Mouse (Mus musculus) kidney, embryonic 14.5 days (tissue): ENCODE measurements around the gene Lamtor1. TPM values are rescaled to one million over a fixed set of nuclear protein-coding genes. Genes with fewer than 3 reads are reported as not detected.
"Not testable (repeated sequence)": the region's sequence is repeated elsewhere in the genome, so short reads cannot be mapped to it uniquely, and the experiment has no call there.

Source experiments
- ATAC-seq: fragments of 200-750 bp; cut with Nextera tagmentation; 2 replicates; pipeline ENCODE4 v1.8.0; 2017; ENCODE audit warnings: moderate number of reproducible peaks, mild to moderate bottlenecking, moderate TSS enrichment, moderate library complexity; ENCODE audit not compliant: low FRiP score, low TSS enrichment
- H3K27ac ChIP-seq: fragments of 300-500 bp; sonication (generic); 2 replicates; pipeline ENCODE4 v1.5.1; 2014; ENCODE audit warnings: low read depth, mild to moderate bottlenecking, low read length, moderate library complexity, mixed read lengths
- H3K27me3 ChIP-seq: fragments of 300-500 bp; sonication (generic); 2 replicates; pipeline ENCODE4 v1.6.1; 2014; ENCODE audit warnings: mild to moderate bottlenecking, low read length; ENCODE audit not compliant: control insufficient read depth, insufficient read depth
- H3K36me3 ChIP-seq: fragments of 300-500 bp; sonication (generic); 2 replicates; pipeline ENCODE4 v1.6.1; 2014; ENCODE audit warnings: low read length, mixed read lengths; ENCODE audit not compliant: control insufficient read depth, insufficient read depth
- H3K4me1 ChIP-seq: fragments of 300-500 bp; sonication (generic); 2 replicates; pipeline ENCODE4 v1.6.1; 2014; ENCODE audit warnings: low read length, mixed read lengths; ENCODE audit not compliant: control insufficient read depth, insufficient read depth
- H3K4me2 ChIP-seq: fragments of 300-500 bp; sonication (generic); replicated peaks from 2 replicates; pipeline ENCODE4 v1.6.1; 2014; ENCODE audit warnings: low read depth, mild to moderate bottlenecking, low read length
- H3K4me3 ChIP-seq: fragments of 300-500 bp; sonication (generic); 2 replicates; pipeline ENCODE4 v1.5.1; 2014; ENCODE audit warnings: mild to moderate bottlenecking, low read length
- H3K9ac ChIP-seq: fragments of 300-500 bp; sonication (generic); 2 replicates; pipeline ENCODE4 v1.6.1; 2014; ENCODE audit warnings: low read depth, mild to moderate bottlenecking, low read length, moderate library complexity
- H3K9me3 ChIP-seq: fragments of 300-500 bp; sonication (generic); 2 replicates; pipeline ENCODE4 v1.6.1; 2016; ENCODE audit warnings: low read length; ENCODE audit not compliant: control insufficient read depth
- WGBS: fragments of 180-500 bp; shearing (Covaris S2); extraction: QIAGEN DNeasy Blood & Tissue Kit; methylation state at CpG from one replicate; pipeline ENCODE4 v1.1.7; 2014; 5-methylcytosine and 5-hydroxymethylcytosine counted together
- polyA plus RNA-seq: library from polyadenylated mRNA; unstranded; fragments of >200 nt; fragmentation: Nextera tagmentation; extraction: Ambion mirVana; gene quantifications from 2 replicates; pipeline ENCODE4 v1.2.1, GENCODE M21; 2014

Gene Lamtor1
- polyA plus RNA-seq, 1 experiment from 2014 or later = 152 TPM

- 0 out of 2 replicates have a peak, but pooled peaks cover 3% of the 10 kb centered on the region for H3K9me3 ChIP-seq
- peaks cover 27% of the 10 kb centered on the region for H3K36me3 ChIP-seq
- 63% methylated on average over 8 of the region's 8 CpGs for WGBS
- peak overlapping the region; percentile 63 for H3K4me2 ChIP-seq
- no peaks in the 10 kb centered on the region for H3K27me3 ChIP-seq
- H3K9ac ChIP-seq = peak overlapping the region; percentile 81
- peak overlapping the region; percentile 54 for H3K4me3 ChIP-seq
- no peak for ATAC-seq
- peaks cover 18% of the 10 kb centered on the region for H3K4me1 ChIP-seq
- no peak overlapping the region for H3K27ac ChIP-seq
These were observed 992 bp downstream of the Lamtor1 start for GRCm38 (mm10) chr7:101906696-101907095.

DNA sequence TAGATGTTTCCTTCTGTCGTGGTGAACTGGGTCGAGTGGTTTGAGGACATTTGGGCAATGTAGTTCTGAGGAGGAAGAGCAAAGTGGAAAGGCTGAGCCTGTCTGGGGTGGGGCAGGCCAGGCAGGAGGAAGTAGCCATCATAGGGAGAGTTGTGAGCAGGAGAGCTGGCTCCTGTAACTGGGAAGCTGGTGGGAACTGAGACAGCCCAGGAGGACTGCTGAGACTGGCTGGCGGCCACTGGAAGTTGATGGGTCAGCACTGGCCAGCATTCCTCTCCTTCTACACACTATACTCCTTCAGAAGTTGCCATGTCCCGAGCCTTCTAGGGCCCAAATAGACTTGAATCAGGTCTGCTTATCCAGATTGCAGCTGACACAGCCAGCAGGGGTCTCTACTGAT, 2.7 kb downstream of the Lamtor1 start:
- Histone ChIP-seq H3K9me3 (no peaks in the 10 kb centered on the region), H3K4me1 (peaks cover 18% of the 10 kb centered on the region), H3K4me2 (no peak overlapping the region), H3K9ac (no peak overlapping the region), H3K27ac (no peak overlapping the region), H3K36me3 (peaks cover 43% of the 10 kb centered on the region), H3K27me3 (no peaks in the 10 kb centered on the region), H3K4me3 (no peak overlapping the region)
- no peak for ATAC-seq
- WGBS = 80% methylated on average over 4 of the region's 4 CpGs

DNA sequence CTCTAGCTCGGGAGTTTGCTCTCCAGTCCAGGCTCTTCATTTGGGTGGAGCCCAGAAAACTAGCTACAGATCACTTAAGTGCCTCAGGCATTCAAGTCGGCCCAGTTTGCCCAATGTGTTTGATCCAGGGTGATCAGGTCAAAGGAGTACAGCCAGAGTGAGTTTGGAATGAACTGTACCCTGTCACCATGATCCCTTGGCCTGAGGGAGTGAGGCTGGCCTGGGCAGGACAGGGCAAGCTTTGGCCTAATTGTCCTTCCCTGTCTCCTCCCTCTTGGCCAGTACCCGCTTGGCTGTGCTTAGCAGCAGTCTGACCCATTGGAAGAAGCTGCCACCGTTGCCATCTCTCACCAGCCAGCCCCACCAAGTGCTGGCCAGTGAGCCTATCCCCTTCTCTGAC, 4.4 kb downstream of the Lamtor1 start:
- H3K27me3 ChIP-seq = no peaks in the 10 kb centered on the region
- H3K9me3 ChIP-seq = no peaks in the 10 kb centered on the region
- H3K36me3 ChIP-seq = peaks cover 54% of the 10 kb centered on the region
- H3K4me3 ChIP-seq = no peak overlapping the region
- peaks cover 14% of the 10 kb centered on the region for H3K4me1 ChIP-seq
- no peak overlapping the region for H3K4me2 ChIP-seq
- WGBS = 92% methylated on average over 4 of the region's 4 CpGs
- no peak for ATAC-seq
- no peak overlapping the region for H3K9ac ChIP-seq
- H3K27ac ChIP-seq = no peak overlapping the region

DNA sequence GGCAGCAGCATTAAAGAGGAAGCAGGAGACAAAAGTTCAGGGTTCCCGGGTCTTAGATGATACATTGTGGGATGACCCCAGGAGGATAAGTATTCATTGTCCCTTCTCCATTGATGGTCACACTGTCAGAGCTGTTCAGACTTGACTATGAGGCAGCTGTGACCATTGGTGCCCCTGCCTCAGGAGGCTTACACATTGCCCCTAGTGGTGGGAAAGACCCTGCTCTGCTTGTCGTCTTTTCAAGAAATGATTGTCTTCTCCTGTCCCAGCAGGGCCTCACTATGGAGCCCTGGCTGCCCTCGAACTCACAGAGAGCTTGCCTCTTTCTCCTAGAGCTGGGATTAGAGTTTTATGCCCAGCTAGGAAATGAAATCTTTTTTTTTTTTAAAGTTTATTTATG, 6.3 kb downstream of the Lamtor1 start:
- no peak overlapping the region for H3K4me3 ChIP-seq
- WGBS = 59% methylated on average over 3 of the region's 3 CpGs
- H3K4me1 ChIP-seq = peaks cover 6% of the 10 kb centered on the region
- H3K27ac ChIP-seq = no peak overlapping the region
- ATAC-seq = no peak
- H3K9me3 ChIP-seq = no peaks in the 10 kb centered on the region
- H3K9ac ChIP-seq = no peak overlapping the region
- no peaks in the 10 kb centered on the region for H3K27me3 ChIP-seq
- no peak overlapping the region for H3K4me2 ChIP-seq
- H3K36me3 ChIP-seq = peaks cover 54% of the 10 kb centered on the region

- peaks cover 14% of the 10 kb centered on the region for H3K36me3 ChIP-seq
- WGBS = 24% methylated on average over 1 of the region's 1 CpGs
- no peak overlapping the region for H3K4me3 ChIP-seq
- no peak overlapping the region for H3K4me2 ChIP-seq
- H3K27ac ChIP-seq = no peak overlapping the region
- H3K9ac ChIP-seq = no peak overlapping the region
- H3K9me3 ChIP-seq = no peaks in the 10 kb centered on the region
- no peaks in the 10 kb centered on the region for H3K27me3 ChIP-seq
- H3K4me1 ChIP-seq = no peaks in the 10 kb centered on the region
- ATAC-seq = peak; percentile 58; the same call in 1 of the 2 replicates
These were observed 12.4 kb downstream of the Lamtor1 start for GRCm38 (mm10) chr7:101918071-101918470.

DNA sequence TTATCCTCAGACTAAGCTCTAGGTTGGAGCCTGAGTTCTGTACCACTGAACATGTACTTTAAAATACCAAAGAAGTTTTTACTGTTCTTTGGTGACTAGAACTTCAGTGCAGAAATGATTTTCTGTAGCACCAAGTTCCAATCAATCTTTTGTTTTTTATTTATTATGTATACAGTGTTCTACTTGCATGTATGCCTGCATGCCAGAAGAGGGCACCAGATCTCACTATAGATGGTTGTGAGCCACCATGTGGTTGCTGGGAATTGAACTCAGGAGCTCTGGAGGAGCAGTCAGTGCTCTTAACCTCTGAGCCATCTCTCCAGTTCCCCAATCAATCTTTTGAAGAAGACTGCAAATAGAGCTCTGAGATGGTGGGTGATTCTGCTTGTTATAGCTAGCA, 20.2 kb downstream of the Lamtor1 start:
- not testable (repeated sequence) for H3K4me2 ChIP-seq, H3K9me3 ChIP-seq, ATAC-seq, H3K36me3 ChIP-seq, H3K9ac ChIP-seq, H3K27me3 ChIP-seq, H3K27ac ChIP-seq, H3K4me1 ChIP-seq, H3K4me3 ChIP-seq

DNA sequence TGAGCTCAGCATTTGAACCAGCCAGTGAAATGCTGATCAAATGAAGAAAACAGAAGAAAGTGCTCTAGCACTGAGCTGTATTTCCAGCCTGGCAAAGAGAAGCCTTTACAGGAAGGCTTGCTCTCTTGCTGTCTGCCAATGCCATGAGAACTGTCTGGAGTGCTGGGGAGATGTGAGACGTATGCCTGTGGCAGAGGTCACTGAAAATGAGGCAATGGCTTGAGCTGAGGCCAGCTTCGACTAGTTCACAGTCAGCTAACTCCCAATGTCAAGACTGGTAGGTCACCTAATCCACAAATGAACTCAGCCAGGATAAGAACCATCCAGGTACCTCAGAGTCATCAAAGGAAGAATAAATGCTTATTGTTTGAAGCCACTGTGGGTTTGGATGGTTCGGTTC, 22.4 kb downstream of the Lamtor1 start:
- no peaks in the 10 kb centered on the region for H3K36me3 ChIP-seq
- no peaks in the 10 kb centered on the region for H3K27me3 ChIP-seq
- no peak overlapping the region for H3K4me3 ChIP-seq
- no peaks in the 10 kb centered on the region for H3K9me3 ChIP-seq
- WGBS = 87% methylated on average over 3 of the region's 3 CpGs
- no peak overlapping the region for H3K27ac ChIP-seq
- no peak overlapping the region for H3K4me2 ChIP-seq
- no peak for ATAC-seq
- H3K9ac ChIP-seq = no peak overlapping the region
- H3K4me1 ChIP-seq = no peaks in the 10 kb centered on the region; the same call in 1 of the 2 replicates

- Histone ChIP-seq H3K4me3 (peak overlapping the region; percentile 89; the same call in 1 of the 2 replicates), H3K4me1 (peaks cover 10% of the 10 kb centered on the region; the same call in 1 of the 2 replicates), H3K4me2 (peak overlapping the region; percentile 56; the same call in 1 of the 2 replicates), H3K27ac (no peak overlapping the region), H3K27me3 (no peaks in the 10 kb centered on the region), H3K36me3 (no peaks in the 10 kb centered on the region), H3K9me3 (no peaks in the 10 kb centered on the region), H3K9ac (no peak overlapping the region)
- 85% methylated on average over 1 of the region's 1 CpGs for WGBS
- ATAC-seq = no peak
These were observed 26.8 kb downstream of the Lamtor1 start for GRCm38 (mm10) chr7:101932551-101932950.

DNA sequence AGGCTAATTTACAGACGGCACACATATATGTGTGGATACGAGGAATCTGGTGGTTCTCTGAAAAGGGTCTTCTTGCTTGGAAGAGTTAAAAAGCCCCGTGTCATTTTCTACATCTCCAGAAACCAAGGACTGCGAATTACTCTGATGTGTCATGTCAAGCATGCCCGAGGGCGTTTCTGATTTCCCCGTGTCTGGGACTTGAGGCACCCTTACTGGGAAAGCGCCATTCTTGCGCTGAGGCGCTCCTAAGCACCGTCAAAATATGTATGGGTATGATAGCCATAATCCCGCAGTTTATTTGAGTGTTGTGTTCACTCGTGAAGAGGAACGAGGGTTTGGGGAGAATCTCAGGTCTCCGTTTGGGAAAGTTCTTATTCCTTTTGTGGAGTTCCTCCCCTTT, 27.6 kb downstream of the Lamtor1 start:
- no peaks in the 10 kb centered on the region for H3K36me3 ChIP-seq
- peak overlapping the region; percentile 56 for H3K4me2 ChIP-seq
- H3K27me3 ChIP-seq = no peaks in the 10 kb centered on the region
- no peaks in the 10 kb centered on the region for H3K9me3 ChIP-seq
- peaks cover 10% of the 10 kb centered on the region; the same call in 1 of the 2 replicates for H3K4me1 ChIP-seq
- no peak overlapping the region; the same call in 1 of the 2 replicates for H3K27ac ChIP-seq
- no peak; the same call in 1 of the 2 replicates for ATAC-seq
- 6% methylated on average over 15 of the region's 15 CpGs for WGBS
- H3K9ac ChIP-seq = peak overlapping the region; percentile 84
- peak overlapping the region; percentile 89 for H3K4me3 ChIP-seq
